Mouse (Mus musculus) layer of hippocampus, adult 9-11 months (tissue): ENCODE measurements around the gene Crhr1.
A peak's percentile ranks its signal among the peaks of the same experiment; 100 is the strongest.

Source experiments
- DNase-seq: peaks from one replicate; pipeline ENCODE4 v3.0.0; 2022

Crhr1 gene

GRCm38 (mm10) chr11:104138976-104139375 lies 6.3 kb downstream of the Crhr1 start:
- DNase-seq = no peak

- no peak for DNase-seq
These were observed 12.3 kb downstream of the Crhr1 start for GRCm38 (mm10) chr11:104144930-104145329.

GRCm38 (mm10) chr11:104148787-104149186 lies 16.1 kb downstream of the Crhr1 start:
- no peak for DNase-seq

- no peak for DNase-seq
These were observed 18.3 kb downstream of the Crhr1 start for GRCm38 (mm10) chr11:104150911-104151310.

- no peak for DNase-seq
These were observed 21.7 kb downstream of the Crhr1 start for GRCm38 (mm10) chr11:104154332-104154731.

GRCm38 (mm10) chr11:104154820-104155635 lies 22.4 kb downstream of the Crhr1 start:
- no peak for DNase-seq

- DNase-seq = no peak
These were observed 23.2 kb downstream of the Crhr1 start for GRCm38 (mm10) chr11:104155899-104156298.

- DNase-seq = no peak
These were observed 23.7 kb downstream of the Crhr1 start for GRCm38 (mm10) chr11:104156391-104156790.

- peak; percentile 84 for DNase-seq
These were observed 25.1 kb downstream of the Crhr1 start for GRCm38 (mm10) chr11:104157603-104158259.

- no peak for DNase-seq
These were observed 25.7 kb downstream of the Crhr1 start for GRCm38 (mm10) chr11:104158260-104158907.

GRCm38 (mm10) chr11:104159769-104160272 lies 27.2 kb downstream of the Crhr1 start:
- DNase-seq = no peak

GRCm38 (mm10) chr11:104161153-104161552 lies 28.5 kb downstream of the Crhr1 start:
- no peak for DNase-seq

GRCm38 (mm10) chr11:104164257-104164656 lies 31.6 kb downstream of the Crhr1 start:
- no peak for DNase-seq

- peak; percentile 75 for DNase-seq
These were observed 38.7 kb downstream of the Crhr1 start for GRCm38 (mm10) chr11:104171281-104171781.

GRCm38 (mm10) chr11:104178893-104179292 lies 46.2 kb downstream of the Crhr1 start:
- no peak for DNase-seq

GRCm38 (mm10) chr11:104179804-104180203 lies 47.1 kb downstream of the Crhr1 start:
- no peak for DNase-seq

- DNase-seq = no peak
These were observed 49.5 kb downstream of the Crhr1 start for GRCm38 (mm10) chr11:104182141-104182540.

- no peak for DNase-seq
These were observed 53.6 kb downstream of the Crhr1 start, which contains the start of gene Sppl2c for GRCm38 (mm10) chr11:104186135-104186836. Gene Sppl2c, plus strand, starts transcription at chr11:104186327.

GRCm38 (mm10) chr11:104186837-104187150 lies 54.1 kb downstream of the Crhr1 start:
- DNase-seq = no peak

GRCm38 (mm10) chr11:104187766-104188165 lies 55.1 kb downstream of the Crhr1 start:
- DNase-seq = no peak

GRCm38 (mm10) chr11:104190008-104190407 lies 57.4 kb downstream of the Crhr1 start:
- no peak for DNase-seq

- no peak for DNase-seq
These were observed 62.7 kb downstream of the Crhr1 start for GRCm38 (mm10) chr11:104195382-104195781.

- DNase-seq = peak; percentile 89
These were observed 63.1 kb downstream of the Crhr1 start for GRCm38 (mm10) chr11:104195791-104196190.
